Mouse (Mus musculus) left cerebral cortex, postnatal 10 days (tissue): Measurements from ENCODE around the gene Gm20388. TPM values are rescaled to one million over a fixed set of nuclear protein-coding genes. Genes with fewer than 3 reads are reported as not detected.

ENCODE experiments used
- DNase-seq, 2 experiments: peaks; one replicate each; pipeline ENCODE4 v3.0.0; 2021 to 2022; ENCODE audit warnings: low spot score in 2 of 2, mixed read lengths in 1 of 2; ENCODE audit errors: extremely low spot score in 1 of 2
- intact Hi-C: fragments of 180-260 bp; cut with DNase I; formaldehyde crosslinking; loops from one replicate; pipeline ENCODE4 v1.15.1; 2025
- total RNA-seq, 2 experiments: library from RNA; stranded (reverse); gene quantifications; 2 replicates each; pipeline ENCODE4 v1.2.3; 2021

Gm20388 gene
- total RNA-seq, 2 experiments from 2014 or later = 4.4 to 9.0 TPM

DNA sequence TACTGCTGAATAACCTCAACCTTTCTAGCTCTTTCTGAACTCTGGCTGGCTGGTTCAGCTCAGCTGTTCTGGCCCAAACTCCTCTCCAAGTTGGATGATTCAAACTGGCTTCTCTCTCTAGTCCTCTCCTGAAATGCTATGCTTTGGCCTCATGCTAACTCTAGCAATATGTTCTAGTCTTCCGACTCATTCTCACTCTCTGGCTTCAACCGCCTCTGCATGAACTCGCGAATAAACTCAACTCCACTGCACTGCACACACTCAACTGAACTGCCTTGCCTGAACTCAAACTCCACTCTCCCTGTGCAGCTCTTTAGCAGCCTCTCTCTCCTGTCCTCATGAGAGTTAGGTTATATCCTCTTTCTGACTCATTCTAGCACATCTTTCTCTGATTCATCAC is 3976.5 kb downstream of the Gm20388 start:
- intact Hi-C loops = no loop called here
- no peak for DNase-seq

DNA sequence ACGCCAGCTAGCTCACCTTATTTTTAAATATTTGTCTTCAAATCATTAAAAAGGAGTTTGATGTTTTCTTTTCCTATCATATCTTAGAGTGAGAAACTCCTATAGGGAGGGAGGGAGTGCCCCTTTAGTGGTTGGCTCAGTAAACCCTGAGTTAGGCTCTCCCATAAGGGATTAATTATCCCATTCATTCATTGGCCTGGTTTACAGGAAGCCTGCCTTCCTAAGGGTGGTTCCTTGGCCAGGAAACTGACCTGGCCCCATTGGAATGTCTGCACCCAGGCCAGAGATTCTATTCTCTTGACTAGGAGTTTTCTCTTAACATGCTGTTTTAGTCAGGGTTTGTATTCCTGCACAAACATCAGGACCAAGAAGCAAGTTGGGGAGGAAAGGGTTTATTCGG is 3977.3 kb downstream of the Gm20388 start:
- intact Hi-C loops = no loop called here
- no peak for DNase-seq

DNA sequence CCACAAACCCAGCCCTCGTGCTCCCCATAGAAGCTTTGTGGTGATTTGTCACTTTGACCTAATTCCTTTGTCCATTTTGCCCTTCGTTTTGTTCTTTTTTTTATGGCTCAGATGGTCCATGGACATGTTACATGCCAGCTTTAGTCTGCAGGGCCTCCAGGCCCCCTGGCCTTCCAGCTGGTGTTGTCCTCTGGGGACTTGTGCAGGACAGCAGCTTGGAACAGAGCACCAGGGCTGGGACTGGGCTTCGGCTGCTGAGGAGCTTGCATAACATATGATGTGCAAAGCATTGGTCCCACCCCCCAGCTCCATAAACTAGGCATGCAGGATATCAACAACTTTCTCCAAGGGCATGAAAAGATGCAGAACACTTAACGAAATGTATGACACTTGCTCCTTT is 3979.2 kb downstream of the Gm20388 start:
- intact Hi-C loops = loop anchor here (5.0 kb wide), 1 partner anchor 32 kb away; no protein-coding TSS in a partner anchor
- no peak for DNase-seq

DNA sequence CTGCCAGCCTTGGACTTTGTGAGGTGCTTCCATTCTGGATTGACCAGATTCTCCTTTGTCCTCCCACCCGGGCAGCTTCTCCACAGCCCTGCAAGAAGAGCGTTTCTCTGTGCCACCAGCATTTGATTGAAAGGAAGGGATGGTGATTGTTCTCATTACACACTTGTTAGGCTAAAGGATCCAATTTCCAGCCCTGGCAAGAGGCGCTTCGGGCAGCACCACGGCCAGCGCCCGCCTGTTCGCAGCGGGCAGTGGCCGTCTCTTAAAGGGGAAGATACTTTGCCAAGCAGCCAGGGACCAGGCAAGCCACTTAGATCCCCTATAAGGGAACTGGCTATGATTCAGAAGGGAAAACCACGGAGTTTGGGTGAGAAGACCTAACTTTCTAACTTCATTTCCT is 3980.6 kb downstream of the Gm20388 start:
- intact Hi-C loops = loop anchor here (5.0 kb wide), 1 partner anchor 34 kb away; no protein-coding TSS in a partner anchor
- DNase-seq = peak in 1 of 2 experiments; percentile 45

DNA sequence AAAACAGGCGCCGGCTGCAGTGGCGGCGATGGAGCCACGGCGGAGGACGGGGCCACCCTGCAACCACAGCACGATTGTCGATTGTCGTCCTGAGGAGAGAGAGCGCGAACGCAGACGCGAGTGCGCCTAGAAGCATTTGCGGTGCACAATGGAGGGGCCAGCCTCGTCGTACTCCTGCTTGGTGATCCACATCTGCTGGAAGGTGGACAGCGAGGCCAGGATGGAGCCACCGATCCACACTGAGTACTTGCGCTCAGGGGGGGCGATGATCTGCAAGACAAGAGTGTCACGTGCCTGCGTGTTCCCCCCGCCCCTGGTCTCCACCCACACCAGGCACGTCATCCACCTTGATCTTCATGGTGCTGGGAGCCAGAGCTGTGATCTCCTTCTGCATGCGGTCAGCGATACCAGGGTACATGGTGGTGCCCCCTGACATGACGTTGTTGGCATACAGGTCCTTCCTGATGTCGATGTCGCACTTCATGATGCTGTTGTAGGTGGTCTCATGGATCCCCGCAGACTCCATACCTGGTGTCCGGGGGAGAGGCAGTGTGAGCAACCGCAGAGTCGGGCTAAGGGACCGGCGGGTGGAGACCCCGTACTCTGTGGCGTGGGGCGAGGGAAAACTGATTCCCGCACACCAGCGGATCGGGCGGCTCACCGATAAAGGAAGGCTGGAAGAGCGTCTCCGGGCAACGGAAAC is 3981.4 kb downstream of the Gm20388 start:
- intact Hi-C loops = loop anchor here (5.0 kb wide), 1 partner anchor 35 kb away; no protein-coding TSS in a partner anchor
- peak; percentile 77 to 81 for DNase-seq

DNA sequence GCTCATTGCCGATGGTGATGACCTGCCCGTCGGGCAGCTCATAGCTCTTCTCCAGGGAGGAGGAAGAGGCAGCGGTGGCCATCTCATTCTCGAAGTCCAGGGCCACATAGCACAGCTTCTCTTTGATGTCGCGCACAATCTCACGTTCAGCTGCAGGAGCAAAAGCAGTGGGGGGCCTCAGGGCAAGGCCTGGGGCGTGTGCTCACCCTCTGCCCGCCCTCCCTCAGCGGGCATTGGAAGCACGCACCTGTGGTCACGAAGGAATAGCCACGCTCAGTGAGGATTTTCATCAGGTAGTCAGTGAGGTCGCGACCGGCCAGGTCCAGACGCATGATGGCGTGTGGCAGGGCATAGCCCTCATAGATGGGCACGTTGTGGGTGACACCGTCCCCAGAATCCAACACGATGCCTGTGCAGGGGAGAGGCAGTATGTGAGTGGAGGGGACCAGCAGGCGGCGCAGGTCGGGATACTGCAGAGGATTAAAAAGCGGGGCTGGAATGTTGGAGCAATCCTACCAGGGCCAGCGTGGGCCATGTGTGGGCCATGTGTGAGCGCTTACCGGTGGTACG is 3982.0 kb downstream of the Gm20388 start:
- peak in 1 of 2 experiments; percentile 48 for DNase-seq

DNA sequence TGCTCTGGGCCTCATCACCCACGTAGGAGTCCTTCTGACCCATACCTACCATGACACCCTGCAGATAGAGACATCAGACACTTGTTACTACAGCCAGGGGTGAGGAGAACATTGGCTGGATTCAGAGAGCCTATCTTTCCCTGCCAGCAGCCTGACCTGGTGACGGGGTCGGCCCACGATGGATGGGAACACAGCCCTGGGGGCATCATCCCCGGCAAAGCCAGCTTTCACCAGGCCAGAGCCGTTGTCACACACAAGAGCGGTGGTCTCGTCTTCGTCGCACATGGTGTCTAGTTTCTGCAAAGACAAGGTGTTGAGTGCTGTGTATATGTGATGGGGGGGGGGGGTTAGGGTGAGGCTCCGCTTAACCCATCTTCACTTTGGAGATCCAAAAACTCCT is 3982.8 kb downstream of the Gm20388 start:
- intact Hi-C loops = loop anchor here (5.0 kb wide), 1 partner anchor 36 kb away; no protein-coding TSS in a partner anchor
- DNase-seq = no peak

More for the DNA sequence above, 3982.0 kb downstream of the Gm20388 start:
- intact Hi-C loops = loop anchor here (5.0 kb wide), 1 partner anchor 35 kb away; no protein-coding TSS in a partner anchor

DNA sequence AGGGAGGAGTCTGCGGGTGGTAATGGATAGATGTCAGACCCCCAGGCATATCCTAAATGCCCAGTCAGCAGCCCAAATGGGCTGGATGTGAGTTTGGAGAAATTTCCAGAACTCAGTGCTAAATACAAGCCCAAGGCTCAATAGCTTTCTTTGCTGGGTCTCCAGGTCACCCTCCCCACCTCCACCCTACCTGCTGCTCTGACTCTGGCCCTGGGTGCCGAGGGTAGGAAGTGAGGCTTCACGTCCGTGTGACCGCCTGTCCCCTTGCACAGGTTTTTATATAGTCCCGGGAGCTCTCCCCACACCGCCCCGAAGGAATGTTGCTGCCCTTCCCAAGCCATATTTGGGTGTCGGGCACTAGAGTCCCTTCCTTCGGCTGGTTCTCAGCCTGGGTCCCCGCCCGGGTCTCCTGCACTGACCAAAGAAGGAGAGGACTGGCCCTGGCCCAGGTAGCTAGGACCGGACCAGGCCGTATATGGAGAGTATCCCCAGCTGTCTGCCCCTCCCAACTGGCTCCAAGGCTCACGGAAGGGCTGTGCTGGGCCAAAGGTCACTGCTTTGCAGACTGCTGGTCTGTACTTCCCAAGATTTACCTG is 3984.0 kb downstream of the Gm20388 start, which contains the start of gene Acta1:
Acta1 (minus strand) TSS at position 250 of the 596 bp plus-strand sequence.
- intact Hi-C loops = loop anchor here (5.0 kb wide), 1 partner anchor 37 kb away; no protein-coding TSS in a partner anchor

DNA sequence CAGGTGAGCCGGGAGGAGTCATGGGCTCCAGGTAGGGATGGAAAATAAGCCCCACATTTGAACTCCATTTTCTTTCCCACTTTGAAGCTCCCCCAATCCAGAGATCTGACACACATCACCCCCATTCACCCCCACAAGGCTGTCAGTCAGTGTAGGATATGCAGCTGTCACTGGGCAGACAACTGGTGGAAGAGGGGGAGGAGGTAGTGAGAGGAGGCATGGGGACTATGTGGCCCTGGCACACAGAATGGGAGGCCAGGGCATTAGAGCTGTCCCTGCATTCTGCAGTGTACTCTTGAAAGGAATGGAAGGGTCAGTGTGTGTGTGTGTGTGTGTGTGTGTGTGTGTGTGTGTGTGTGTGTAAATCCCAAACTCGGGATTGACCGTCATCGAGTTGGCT is 3984.6 kb downstream of the Gm20388 start:
- no peak for DNase-seq
- intact Hi-C loops = no loop called here

More for the DNA sequence above, 3984.0 kb downstream of the Gm20388 start, which contains the start of gene Acta1:
- DNase-seq = no peak

DNA sequence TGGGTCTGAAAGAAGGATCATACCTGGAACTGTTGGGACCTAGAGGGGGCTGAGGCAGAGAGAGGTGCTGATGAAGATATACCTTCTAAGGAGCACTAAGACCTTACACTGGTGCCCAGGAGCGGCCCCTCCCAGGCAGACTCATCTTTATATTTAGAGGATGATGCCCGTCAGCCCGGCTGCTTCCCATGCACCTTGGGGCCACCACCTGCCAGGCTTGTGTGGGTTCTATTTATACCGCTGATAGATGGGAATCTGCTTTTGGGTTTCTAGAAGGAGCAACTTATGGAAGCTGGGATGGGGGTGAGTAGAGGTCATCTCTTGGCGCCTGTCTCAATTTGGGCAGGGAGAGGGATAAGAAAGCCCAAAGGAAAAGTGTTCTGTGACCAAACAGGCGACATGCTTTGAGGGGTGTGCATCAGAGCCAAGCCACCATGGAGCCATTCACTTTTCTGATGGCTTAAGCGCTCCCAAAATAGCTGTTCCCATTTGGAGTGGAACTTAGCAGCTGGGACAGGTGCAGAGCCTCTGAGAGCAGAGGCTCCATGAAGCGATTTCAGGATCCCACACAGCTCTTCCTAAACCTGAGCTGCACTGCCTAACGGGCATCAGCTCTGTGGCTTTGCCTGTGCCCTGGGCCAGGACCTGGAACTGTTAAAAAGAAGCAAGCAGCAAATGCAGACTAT is 3985.2 kb downstream of the Gm20388 start:
- intact Hi-C loops = no loop called here

DNA sequence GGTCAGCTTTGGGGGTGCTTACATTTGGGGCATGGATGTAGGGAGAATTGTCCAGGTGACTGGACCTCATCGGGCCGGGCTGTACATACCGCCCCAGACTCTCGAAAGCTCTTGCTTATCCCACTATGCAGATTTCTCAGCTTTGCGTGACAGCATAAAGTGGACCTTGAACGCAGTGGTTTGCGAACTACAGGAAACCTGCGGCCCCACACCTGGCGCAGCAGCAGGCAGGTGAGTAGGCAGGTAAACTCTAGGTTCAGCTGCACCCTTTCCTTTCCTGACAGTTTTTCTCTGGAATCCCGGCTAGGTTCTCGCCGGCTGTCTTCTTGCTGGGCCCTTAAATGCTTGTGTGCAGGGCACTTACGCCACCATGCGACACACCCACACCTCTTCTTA is 3985.7 kb downstream of the Gm20388 start:
- intact Hi-C loops = no loop called here
- DNase-seq = no peak

More for the DNA sequence above, 3985.2 kb downstream of the Gm20388 start:
- DNase-seq = no peak

DNA sequence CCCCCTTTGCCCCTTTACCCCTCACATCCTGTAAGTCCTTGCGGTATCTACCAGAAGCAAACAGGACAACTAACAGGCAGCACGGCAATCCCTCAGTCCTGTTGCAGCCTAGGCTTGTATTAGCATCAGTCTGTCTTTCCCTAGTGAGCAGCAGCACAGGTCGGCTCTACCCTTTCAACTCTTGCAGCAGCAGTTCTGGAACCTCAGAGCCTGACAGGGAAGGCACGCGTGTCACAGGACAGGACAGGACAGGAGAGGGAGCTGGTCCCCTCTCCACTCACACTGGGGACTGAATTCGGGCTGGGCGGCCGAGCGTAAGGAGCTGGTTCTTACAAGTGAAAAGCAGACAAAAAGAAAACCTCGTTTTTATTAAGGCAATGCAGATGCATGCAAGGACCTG is 3986.1 kb downstream of the Gm20388 start:
- no peak for DNase-seq
- intact Hi-C loops = no loop called here

DNA sequence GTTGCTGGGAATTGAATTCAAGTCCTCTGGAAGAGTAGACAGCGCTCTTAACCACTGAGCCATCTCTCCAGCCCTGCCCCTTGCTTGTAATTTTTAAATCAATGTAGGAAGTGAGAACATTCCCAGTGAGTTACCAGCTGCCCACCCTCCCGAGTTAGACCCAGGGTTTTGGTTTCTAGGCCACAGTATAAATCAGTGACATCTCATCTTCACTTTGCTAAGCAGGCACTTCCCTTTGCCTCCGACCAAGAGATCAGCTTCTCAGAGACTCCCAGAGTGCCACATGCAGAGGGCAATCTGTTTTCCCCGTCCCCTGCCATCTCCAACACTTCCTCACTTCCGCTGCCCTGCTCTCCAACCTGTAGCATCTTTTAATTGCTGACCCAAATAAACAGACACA is 3987.9 kb downstream of the Gm20388 start:
- intact Hi-C loops = no loop called here
- no peak for DNase-seq

DNA sequence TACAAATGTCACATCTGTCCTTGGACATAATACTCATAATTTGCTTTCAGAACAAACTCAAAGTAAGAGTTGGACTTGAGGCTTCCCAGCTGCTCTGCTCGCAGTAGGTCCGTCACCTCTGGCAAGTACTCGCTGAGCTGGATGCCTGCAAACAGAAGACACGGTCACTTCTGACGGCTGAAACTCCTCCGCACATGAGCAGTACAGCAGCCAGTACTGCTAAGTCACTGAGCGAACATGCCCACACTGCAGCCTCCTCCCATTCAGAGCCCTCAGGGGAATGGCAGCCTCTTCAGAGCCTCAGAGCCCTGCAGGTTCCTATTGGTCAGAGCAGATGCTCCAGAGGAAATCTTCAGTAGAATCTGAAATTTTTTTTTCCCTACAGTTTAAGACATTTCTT is 3988.7 kb downstream of the Gm20388 start:
- no peak for DNase-seq
- intact Hi-C loops = no loop called here

DNA sequence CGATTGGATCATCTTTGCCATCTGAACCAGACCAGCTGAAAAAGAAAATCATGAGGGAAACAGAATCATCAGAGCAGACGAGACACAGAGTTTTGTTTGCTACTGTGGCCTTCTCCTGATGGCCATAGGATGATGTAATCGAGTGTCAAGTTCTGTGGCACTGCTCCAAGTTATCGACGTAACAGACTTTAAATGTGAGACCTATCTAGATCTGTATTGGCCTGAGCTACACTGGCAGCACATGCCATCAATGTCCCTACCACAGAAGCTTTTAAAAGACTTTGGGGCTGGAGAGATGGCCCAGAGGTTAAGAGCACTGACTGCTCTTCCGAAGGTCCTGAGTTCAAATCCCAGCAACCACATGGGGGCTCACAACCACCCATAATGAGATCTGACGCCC is 3992.0 kb downstream of the Gm20388 start:
- intact Hi-C loops = no loop called here
- no peak for DNase-seq

DNA sequence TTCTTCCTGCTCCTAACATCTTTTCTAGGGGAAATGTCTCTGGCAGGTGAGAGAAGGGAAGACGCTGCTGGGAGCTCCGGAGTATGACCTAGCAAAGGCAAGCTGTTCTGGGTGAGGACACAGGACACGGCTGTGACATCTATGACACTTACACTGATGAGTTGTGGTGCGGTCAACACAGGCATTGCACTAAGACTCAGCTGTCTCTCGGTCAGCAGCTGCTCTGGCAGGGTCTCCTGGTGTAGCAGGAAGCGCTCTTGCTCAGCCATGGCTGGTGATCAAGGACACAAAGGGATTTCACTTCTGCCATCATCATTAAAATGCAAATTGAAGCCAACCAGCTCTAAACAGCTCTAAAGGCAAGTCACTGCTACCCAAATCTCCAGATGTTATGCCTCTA is 3997.0 kb downstream of the Gm20388 start:
- intact Hi-C loops = loop anchor here (2.0 to 5.0 kb wide), 2 partner anchors 71 to 115 kb away; no protein-coding TSS in a partner anchor
- DNase-seq = no peak

DNA sequence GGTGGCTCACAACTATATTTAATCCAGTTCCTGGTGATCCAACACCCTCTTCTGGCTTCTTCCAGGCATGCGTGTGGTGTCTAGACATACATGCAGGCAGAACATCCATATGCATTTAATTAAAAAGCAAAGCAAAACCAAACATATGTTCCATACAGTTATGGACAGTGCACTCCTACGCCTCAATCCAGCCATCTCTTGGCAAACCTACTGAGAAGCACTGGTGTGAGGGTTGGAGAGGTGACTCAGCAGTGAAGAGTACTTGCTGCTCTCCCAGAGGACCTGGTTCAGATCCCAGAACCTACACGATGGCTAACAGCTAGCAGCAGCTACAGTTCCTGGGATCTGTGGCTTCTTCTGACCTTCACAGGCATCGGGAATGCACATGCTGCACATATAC is 4001.6 kb downstream of the Gm20388 start:
- DNase-seq = no peak

DNA sequence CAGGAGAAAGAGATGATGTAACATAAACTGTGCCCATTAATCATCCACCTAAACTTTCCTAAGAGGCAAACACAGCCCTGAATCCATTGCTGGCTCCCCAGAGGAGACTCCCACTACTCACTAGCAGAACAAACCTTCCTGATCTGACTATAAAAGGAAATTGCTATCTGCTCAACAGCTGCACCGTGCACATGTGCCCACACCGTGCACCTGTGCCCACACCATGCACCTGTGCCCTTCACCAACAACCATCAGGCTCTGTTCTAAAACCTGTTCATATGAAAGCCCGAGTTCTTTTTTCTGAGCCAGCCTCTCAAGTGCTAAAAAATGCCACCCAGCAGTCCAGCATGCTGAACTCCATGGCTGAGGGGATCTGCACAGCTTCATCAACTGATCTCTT is 4004.0 kb downstream of the Gm20388 start:
- DNase-seq = no peak
- intact Hi-C loops = no loop called here

More for the DNA sequence above, 4001.6 kb downstream of the Gm20388 start:
- intact Hi-C loops = no loop called here

DNA sequence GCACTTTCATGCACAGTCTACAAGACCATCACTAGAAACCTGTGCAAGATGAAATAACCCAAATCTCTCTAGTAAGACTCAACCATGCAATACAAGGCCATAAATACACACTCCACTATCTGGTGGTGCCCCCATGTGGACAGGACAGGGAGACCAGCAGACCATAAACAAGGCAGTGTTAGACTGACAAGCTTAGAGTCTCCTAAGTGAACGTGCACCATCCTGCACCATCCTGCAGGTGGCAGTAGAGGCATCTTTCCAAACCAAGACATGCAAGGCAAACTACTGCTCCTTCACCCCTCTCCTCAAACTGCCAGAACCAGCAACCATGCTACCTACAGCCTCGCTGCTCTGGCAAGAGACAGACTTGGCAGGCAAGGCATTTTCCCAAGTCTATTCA is 4014.1 kb downstream of the Gm20388 start:
- peak; percentile 86 to 88 for DNase-seq
- intact Hi-C loops = loop anchor here (5.0 to 10.0 kb wide), 2 partner anchors 137 to 420 kb away; no protein-coding TSS in a partner anchor
